Mouse (Mus musculus) lung, adult 2 months (tissue): Measurements from ENCODE around the gene S100a2.

Experiments
- CTCF ChIP-seq: fragments of 200-500 bp; IDR thresholded peaks from 2 replicates; pipeline ENCODE4 v1.5.1; 2011; ENCODE audit warnings: mild to moderate bottlenecking, low read length, control low read depth; ENCODE audit not compliant: insufficient read depth
- POLR2A ChIP-seq: fragments of 200-500 bp; IDR thresholded peaks from 2 replicates; pipeline ENCODE4 v1.6.1; 2011; ENCODE audit warnings: low read depth, mild to moderate bottlenecking, control low read depth, low read length, borderline replicate concordance; ENCODE audit errors: extremely low read depth

DNA sequence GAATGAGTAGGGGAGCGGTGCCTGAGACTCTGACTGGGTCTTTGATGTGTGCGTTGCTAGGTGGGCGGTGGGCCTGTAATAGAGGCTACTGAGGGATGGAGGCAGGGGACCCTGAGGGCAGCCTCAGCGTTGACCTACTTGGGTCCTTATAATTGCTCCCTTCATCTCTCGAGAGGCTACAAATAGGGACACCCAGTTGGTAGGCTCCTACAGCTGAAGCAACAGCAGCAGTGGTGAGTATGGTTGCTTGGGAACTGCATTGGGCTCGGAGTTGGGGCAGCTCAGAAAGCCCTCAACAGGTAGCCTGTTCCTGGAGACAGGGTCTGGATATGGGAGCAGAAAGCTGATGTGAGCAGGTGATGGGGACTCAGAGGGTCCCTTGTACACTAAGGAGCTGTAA, 10.0 kb downstream of the S100a2 start:
- TF ChIP-seq CTCF (no peak), POLR2A (no peak)
